Mouse (Mus musculus) lung, postnatal 10 days (tissue): Measurements from ENCODE around the gene Slc16a13.

Source experiments
- DNase-seq: peaks from one replicate; pipeline ENCODE4 v3.0.0; 2021

The Slc16a13 gene

GRCm38 (mm10) chr11:70230239-70230727 is 9.4 kb upstream of the Slc16a13 start:
- DNase-seq, result peak; percentile 92

GRCm38 (mm10) chr11:70229260-70230010 is 8.6 kb upstream of the Slc16a13 start, which contains the start of gene Bcl6b:
Gene Bcl6b (minus strand): TSS chr11:70229798.
- DNase-seq, result peak; percentile 70

GRCm38 (mm10) chr11:70228828-70229227 is 8.0 kb upstream of the Slc16a13 start:
- DNase-seq, result peak; percentile 94

- DNase-seq, result no peak
These were observed 6.9 kb upstream of the Slc16a13 start for GRCm38 (mm10) chr11:70227661-70228245.

GRCm38 (mm10) chr11:70227126-70227525 is 6.3 kb upstream of the Slc16a13 start:
- DNase-seq, result no peak

GRCm38 (mm10) chr11:70226602-70226890 is 5.7 kb upstream of the Slc16a13 start:
- DNase-seq, result no peak

GRCm38 (mm10) chr11:70225798-70226601 is 5.1 kb upstream of the Slc16a13 start:
- no peak for DNase-seq

GRCm38 (mm10) chr11:70223724-70224123 is 2.9 kb upstream of the Slc16a13 start:
- peak; percentile 72 for DNase-seq

GRCm38 (mm10) chr11:70221603-70222500 is 988 bp upstream of the Slc16a13 start:
- no peak for DNase-seq

- DNase-seq, result no peak
These were observed 541 bp downstream of the Slc16a13 start for GRCm38 (mm10) chr11:70220323-70220722.

- no peak for DNase-seq
These were observed 991 bp downstream of the Slc16a13 start for GRCm38 (mm10) chr11:70219873-70220272.

GRCm38 (mm10) chr11:70218741-70219470 is 2.0 kb downstream of the Slc16a13 start:
- no peak for DNase-seq

GRCm38 (mm10) chr11:70218039-70218438 is 2.8 kb downstream of the Slc16a13 start:
- DNase-seq, result no peak

GRCm38 (mm10) chr11:70216103-70216502 is 4.8 kb downstream of the Slc16a13 start:
- DNase-seq, result no peak

- DNase-seq, result no peak
These were observed 5.6 kb downstream of the Slc16a13 start for GRCm38 (mm10) chr11:70215301-70215700.

GRCm38 (mm10) chr11:70214856-70215209 is 6.0 kb downstream of the Slc16a13 start:
- DNase-seq, result no peak

GRCm38 (mm10) chr11:70214191-70214855 is 6.5 kb downstream of the Slc16a13 start:
- DNase-seq, result no peak

GRCm38 (mm10) chr11:70213736-70214135 is 7.1 kb downstream of the Slc16a13 start:
- no peak for DNase-seq

GRCm38 (mm10) chr11:70212896-70213295 is 8.0 kb downstream of the Slc16a13 start:
- DNase-seq, result peak; percentile 86

GRCm38 (mm10) chr11:70212423-70212822 is 8.4 kb downstream of the Slc16a13 start, which contains the start of gene Slc16a11:
Gene Slc16a11 (plus strand): TSS chr11:70212752.
- no peak for DNase-seq

GRCm38 (mm10) chr11:70211972-70212371 is 8.9 kb downstream of the Slc16a13 start:
- no peak for DNase-seq
